19 mouse cellular contexts compared by ENCODE assay signal in the genomic region with DNA sequence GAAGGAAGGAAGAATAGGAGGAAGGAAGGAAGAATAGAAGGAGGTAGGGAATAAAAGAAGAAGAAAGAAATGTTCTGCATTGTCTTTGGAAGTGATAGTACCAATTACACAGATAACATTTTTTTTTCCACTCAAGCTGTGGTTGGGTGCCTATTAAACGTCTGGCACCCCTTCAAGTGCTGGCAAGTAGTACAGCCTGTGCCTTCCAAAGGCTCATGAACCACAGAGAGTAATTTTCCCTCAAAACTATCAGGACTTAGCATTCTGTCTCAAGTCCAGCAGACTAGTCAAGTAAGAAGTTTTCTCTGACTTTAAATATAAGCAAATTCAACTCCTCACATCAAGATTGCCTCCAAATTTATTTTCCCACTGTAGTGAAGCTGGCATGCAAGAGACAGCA.
DNase-seq lines count a peak whose midpoint lies in the region; ATAC-seq and TF ChIP-seq lines count a peak whose summit lies in the region.
"Had no signal": no experiment of that assay in that cellular context is flagged by ENCODE, and none has a peak within 500 bp of the region (broad histone marks: within the 10 kb centered on the region; RNA-seq: fewer than 3 reads in every experiment).

No protein-coding gene starts in this region.

- H3K4me1 ChIP-seq in forebrain, postnatal 0 days (ENCODE audit: insufficient read depth): no peaks in the 10 kb centered on the region
- no peaks in the 10 kb centered on the region for H3K4me1 ChIP-seq in forebrain, embryonic 10.5 days
- H3K4me1 ChIP-seq: heart, embryonic 13.5 days; limb, embryonic 12.5 days; liver, embryonic 13.5 days; neural tube, embryonic 12.5 days had no signal

- ATAC-seq in forebrain, postnatal 0 days: no peak
- ATAC-seq: CD4-positive, CD25-positive, alpha-beta regulatory T cell, adult 4 months; hindbrain, embryonic 16.5 days; lung, postnatal 0 days had no signal

- WGBS in forebrain, postnatal 0 days: 29% methylated on average over 1 of the region's 1 CpGs
- 70% methylated on average over 1 of the region's 1 CpGs for WGBS in forebrain, embryonic 10.5 days

- no peak overlapping the region for H3K27ac ChIP-seq in forebrain, postnatal 0 days (ENCODE audit: low read depth, low read length)
- H3K27ac ChIP-seq in forebrain, embryonic 10.5 days: no peak overlapping the region
- H3K27ac ChIP-seq: heart, embryonic 13.5 days; limb, embryonic 12.5 days; liver, embryonic 13.5 days; neural tube, embryonic 12.5 days had no signal

- no peak for TF ChIP-seq CTCF in forebrain, postnatal 0 days (IDR thresholded peaks at IDR 0.05; ENCODE audit: low read depth)

- no peak overlapping the region for H3K9ac ChIP-seq in forebrain, postnatal 0 days
- H3K9ac ChIP-seq: heart, embryonic 13.5 days; limb, embryonic 12.5 days; liver, embryonic 13.5 days; neural tube, embryonic 12.5 days had no signal

- DNase-seq in forebrain, postnatal 0 days: peak; percentile 41
- no peak for DNase-seq in forebrain, embryonic 10.5 days (ENCODE audit: extremely low spot score, low spot score)
- DNase-seq in layer of hippocampus, adult 9-11 months: peak; percentile 10
- no peak for DNase-seq in layer of hippocampus, adult 11-12 months (ENCODE audit: low spot score)
- peak; percentile 20 for DNase-seq in 3T3-L1 (ENCODE audit: low read depth, low spot score)
- DNase-seq in Muller cell, postnatal 12 days (ENCODE audit: inconsistent ontology term): peak; percentile 49
- DNase-seq in ovary, postnatal 14 days (ENCODE audit: low spot score): no peak
- DNase-seq: gastrocnemius, postnatal 36 days; kidney, adult 11 months; liver, embryonic 13.5 days; thymus, postnatal 4 days had no signal

- no peaks in the 10 kb centered on the region for H3K36me3 ChIP-seq in forebrain, postnatal 0 days (ENCODE audit: insufficient read depth)
- no peaks in the 10 kb centered on the region for H3K36me3 ChIP-seq in forebrain, embryonic 10.5 days (replicated peaks)
- H3K36me3 ChIP-seq: G1E; heart, embryonic 13.5 days; limb, embryonic 12.5 days; liver, embryonic 13.5 days; neural tube, embryonic 12.5 days had no signal

- H3K27me3 ChIP-seq in forebrain, postnatal 0 days (ENCODE audit: insufficient read depth, low read length): no peaks in the 10 kb centered on the region
- H3K27me3 ChIP-seq in forebrain, embryonic 10.5 days (ENCODE audit: poor library complexity, severe bottlenecking): no peaks in the 10 kb centered on the region
- H3K27me3 ChIP-seq: heart, embryonic 13.5 days; limb, embryonic 12.5 days; liver, embryonic 13.5 days; neural tube, embryonic 12.5 days had no signal

- H3K4me2 ChIP-seq in forebrain, postnatal 0 days (ENCODE audit: low read depth): no peak overlapping the region
- H3K4me2 ChIP-seq: heart, embryonic 13.5 days; limb, embryonic 12.5 days; liver, embryonic 13.5 days; neural tube, embryonic 12.5 days had no signal

- no peaks in the 10 kb centered on the region for H3K9me3 ChIP-seq in forebrain, postnatal 0 days (ENCODE audit: low read length)
- no peaks in the 10 kb centered on the region for H3K9me3 ChIP-seq in forebrain, embryonic 10.5 days
- H3K9me3 ChIP-seq: G1E; limb, embryonic 12.5 days; liver, embryonic 13.5 days; neural tube, embryonic 12.5 days had no signal

- no peak overlapping the region for H3K4me3 ChIP-seq in forebrain, postnatal 0 days (ENCODE audit: low read depth, low read length)
- no peak overlapping the region for H3K4me3 ChIP-seq in forebrain, embryonic 10.5 days
- H3K4me3 ChIP-seq: erythroblast, embryonic 14.5 days; heart, embryonic 13.5 days; limb, embryonic 12.5 days; liver, embryonic 13.5 days; neural tube, embryonic 12.5 days had no signal

Comparison
In these comparisons a context has a peak if more than half of its experiments do, and no peak if none do; other contexts are left out.
1. DNase-seq: peak in forebrain, postnatal 0 days (single experiment), layer of hippocampus, adult 9-11 months (single experiment), 3T3-L1 (single experiment) and Muller cell, postnatal 12 days (single experiment); none in forebrain, embryonic 10.5 days (single experiment), layer of hippocampus, adult 11-12 months (single experiment) and ovary, postnatal 14 days (single experiment).